Mouse (Mus musculus) thymus, adult 2 months (tissue): ENCODE data around the gene Sec14l4.

Experiments used
- CTCF ChIP-seq: fragments of 200-500 bp; IDR thresholded peaks from 2 replicates; pipeline ENCODE4 v1.5.1; 2012; ENCODE audit warnings: mild to moderate bottlenecking, control low read depth, low read length, moderate library complexity, borderline replicate concordance; ENCODE audit not compliant: control insufficient read depth, poor library complexity, insufficient read depth; ENCODE audit errors: extremely low read depth
- POLR2A ChIP-seq: fragments of 200-500 bp; IDR thresholded peaks from 2 replicates; pipeline ENCODE4 v1.6.1; 2012; ENCODE audit warnings: mild to moderate bottlenecking, low read length, control low read depth, moderate library complexity; ENCODE audit not compliant: control insufficient read depth, poor library complexity, insufficient read depth; ENCODE audit errors: extremely low read depth

DNA sequence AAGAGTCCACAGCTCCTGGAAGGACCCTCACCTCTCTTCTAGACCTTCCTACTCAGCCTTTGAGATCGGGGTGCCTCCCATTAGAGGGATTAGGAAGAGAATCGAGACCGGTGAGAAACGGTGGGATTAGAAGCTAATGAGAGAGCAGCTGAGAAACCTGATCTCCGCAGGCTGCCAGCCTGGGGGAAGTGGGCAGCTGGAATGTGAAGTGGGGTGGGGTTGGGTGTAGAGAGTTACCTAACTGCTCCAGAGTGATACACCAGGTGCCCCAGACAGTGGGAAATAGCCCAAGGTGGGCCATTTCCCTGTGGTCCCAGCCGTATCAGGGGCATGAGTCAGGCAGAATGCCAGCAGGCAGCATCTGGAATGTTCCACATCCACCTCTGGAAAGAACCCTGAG is 31.7 kb downstream of the Sec14l4 start:
- TF ChIP-seq CTCF = no peak
- TF ChIP-seq POLR2A = no peak
